Mouse (Mus musculus) heart, postnatal 0 days (tissue): ENCODE measurements around the gene Pakap.

Experiments
- CTCF ChIP-seq: IDR thresholded peaks from 2 replicates; pipeline ENCODE4 v1.5.1; 2016; ENCODE audit warnings: antibody characterized with exemption, control low read depth, low read depth
- EP300 ChIP-seq: IDR thresholded peaks from 2 replicates; pipeline ENCODE4 v1.6.1; 2016; ENCODE audit warnings: antibody characterized with exemption, low read depth

- no peak for TF ChIP-seq CTCF
- TF ChIP-seq EP300: no peak
Measured at GRCm38 (mm10) chr4:57916201-57916661, 348.3 kb downstream of the Pakap start, which contains the start of gene D630039A03Rik.
